ENCODE assay signal across 8 mouse cellular contexts in the genomic region with DNA sequence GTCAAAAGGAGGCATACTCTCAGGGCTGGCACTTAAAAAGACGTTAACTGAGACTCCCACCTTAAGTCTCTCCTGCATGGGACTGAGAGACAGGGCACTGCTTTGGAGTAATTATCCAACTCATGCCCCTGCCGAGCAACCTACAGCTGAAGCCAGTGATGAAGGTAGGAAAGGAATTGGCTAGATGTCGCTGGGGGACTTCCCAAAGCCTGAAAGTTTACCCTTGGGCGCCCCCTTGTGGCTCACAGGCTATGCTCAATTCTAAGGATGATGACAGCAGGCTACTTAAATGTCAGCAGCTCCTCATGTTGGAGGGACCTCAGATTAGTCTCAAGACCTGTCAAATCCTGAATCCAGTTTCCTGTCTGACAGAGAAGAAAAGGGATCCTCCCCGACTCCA. TPM values are rescaled to one million over a fixed set of nuclear protein-coding genes. Genes with fewer than 3 reads are reported as not detected.
DNase-seq lines count a peak whose midpoint lies in the region; ATAC-seq lines count a peak whose summit lies in the region.

No protein-coding gene starts in this region.

- H3K36me3 ChIP-seq in hindbrain, embryonic 14.5 days (replicated peaks; ENCODE audit: control insufficient read depth, insufficient read depth): no peaks in the 10 kb centered on the region

- peak; percentile 95 for DNase-seq in NIH3T3 (ENCODE audit: low read depth)
- peak; percentile 90 for DNase-seq in cerebellum, adult 8-10 months
- peak; percentile 79 to 97 for DNase-seq in frontal cortex, adult 2 months (ENCODE audit: extremely low spot score in 1 of 2, low spot score in 1 of 2)
- DNase-seq in hindbrain, embryonic 14.5 days (ENCODE audit: low spot score): peak; percentile 91
- peak; percentile 91 to 93 for DNase-seq in layer of hippocampus, postnatal 14 days (ENCODE audit: low spot score in 2 of 2)
- peak; percentile 78 to 89 for DNase-seq in lung, postnatal 4 days
- peak; percentile 96 to 97 for DNase-seq in right cerebral cortex, adult 2 months (ENCODE audit: low spot score in 2 of 2)
- peak; percentile 80 for DNase-seq in urinary bladder, adult 2 months (ENCODE audit: low spot score)

- H3K27me3 ChIP-seq in hindbrain, embryonic 14.5 days (ENCODE audit: control insufficient read depth, insufficient read depth, low read length): no peaks in the 10 kb centered on the region

- 6% methylated on average over 5 of the region's 5 CpGs for WGBS in hindbrain, embryonic 14.5 days

- no peaks in the 10 kb centered on the region for H3K9me3 ChIP-seq in hindbrain, embryonic 14.5 days (ENCODE audit: control insufficient read depth, low read length)

- H3K9ac ChIP-seq in hindbrain, embryonic 14.5 days: no peak overlapping the region

- ATAC-seq in hindbrain, embryonic 14.5 days (ENCODE audit: low FRiP score): peak; percentile 51; the same call in 1 of the 2 replicates

- no peaks in the 10 kb centered on the region for H3K4me1 ChIP-seq in hindbrain, embryonic 14.5 days (replicated peaks; ENCODE audit: control insufficient read depth, insufficient read depth, low read length)

- no peak overlapping the region for H3K4me2 ChIP-seq in hindbrain, embryonic 14.5 days (replicated peaks)

- no peak overlapping the region for H3K27ac ChIP-seq in hindbrain, embryonic 14.5 days

- no peak overlapping the region for H3K4me3 ChIP-seq in hindbrain, embryonic 14.5 days (replicated peaks; ENCODE audit: low read length)

RNA-seq across cellular contexts. Expression of gene Tcf23, which starts 35.7 kb away (rescaled TPM):
- polyA plus RNA-seq in frontal cortex, adult 2 months (2012; rRNA removed): 0.20 and 0.21 TPM in 2 replicates
- 0.04 TPM in 1 of 2 replicates, not detected in the other for polyA plus RNA-seq in hindbrain, embryonic 14.5 days (2014; fragmentation: Nextera tagmentation; extraction: Ambion mirVana)
- under 1 TPM in 1 of 2 experiments, not detected in 1; 0.17 TPM for total RNA-seq in layer of hippocampus, postnatal 14 days (2021)
- polyA plus RNA-seq in urinary bladder, adult 2 months (2012; rRNA removed): 0.50 and 0.66 TPM in 2 replicates

RNA-seq across cellular contexts. Expression of gene Atraid, which starts 43.9 kb away (rescaled TPM):
- polyA plus RNA-seq in frontal cortex, adult 2 months (2012; rRNA removed): 175 TPM in 2 replicates
- polyA plus RNA-seq in hindbrain, embryonic 14.5 days (2014; fragmentation: Nextera tagmentation; extraction: Ambion mirVana): 175 and 198 TPM in 2 replicates
- 10 to 100 TPM; 73.9 to 86.6 TPM for total RNA-seq in layer of hippocampus, postnatal 14 days (2021)
- polyA plus RNA-seq in urinary bladder, adult 2 months (2012; rRNA removed): 162 and 174 TPM in 2 replicates

RNA-seq across cellular contexts. Expression of gene Preb, which starts 44.0 kb away (rescaled TPM):
- 192 and 208 TPM in 2 replicates for polyA plus RNA-seq in frontal cortex, adult 2 months (2012; rRNA removed)
- polyA plus RNA-seq in hindbrain, embryonic 14.5 days (2014; fragmentation: Nextera tagmentation; extraction: Ambion mirVana): 71.3 and 78.6 TPM in 2 replicates
- total RNA-seq in layer of hippocampus, postnatal 14 days (2021): 100 to 1,000 TPM; 129 to 131 TPM
- 166 and 214 TPM in 2 replicates for polyA plus RNA-seq in urinary bladder, adult 2 months (2012; rRNA removed)

RNA-seq across cellular contexts. Expression of gene Slc5a6, which starts 44.5 kb away (rescaled TPM):
- 33.1 and 35.2 TPM in 2 replicates for polyA plus RNA-seq in frontal cortex, adult 2 months (2012; rRNA removed)
- 20.5 and 24.5 TPM in 2 replicates for polyA plus RNA-seq in hindbrain, embryonic 14.5 days (2014; fragmentation: Nextera tagmentation; extraction: Ambion mirVana)
- total RNA-seq in layer of hippocampus, postnatal 14 days (2021): 10 to 100 TPM; 12.4 to 13.3 TPM
- polyA plus RNA-seq in urinary bladder, adult 2 months (2012; rRNA removed): 19.4 and 21.3 TPM in 2 replicates

RNA-seq across cellular contexts. Expression of gene Cad, which starts 50.4 kb away (rescaled TPM):
- polyA plus RNA-seq in frontal cortex, adult 2 months (2012; rRNA removed): 14.8 and 18.0 TPM in 2 replicates
- 13.7 and 15.4 TPM in 2 replicates for polyA plus RNA-seq in hindbrain, embryonic 14.5 days (2014; fragmentation: Nextera tagmentation; extraction: Ambion mirVana)
- total RNA-seq in layer of hippocampus, postnatal 14 days (2021): 10 to 100 TPM; 15.6 to 17.5 TPM
- polyA plus RNA-seq in urinary bladder, adult 2 months (2012; rRNA removed): 14.6 and 14.8 TPM in 2 replicates
